Mouse (Mus musculus) limb, embryonic 15.5 days (tissue): Measurements from ENCODE around the gene Igfbp6. TPM values are rescaled to one million over a fixed set of nuclear protein-coding genes. Genes with fewer than 3 reads are reported as not detected.

Experiments used
- ATAC-seq: fragments of 200-750 bp; cut with Nextera tagmentation; 2 replicates; pipeline ENCODE4 v1.8.0; 2017; ENCODE audit warnings: low read depth, moderate TSS enrichment; ENCODE audit not compliant: insufficient number of reproducible peaks, low FRiP score, low TSS enrichment
- H3K27ac ChIP-seq: fragments of 300-500 bp; sonication (generic); 2 replicates; pipeline ENCODE4 v1.5.1; 2015; ENCODE audit warnings: moderate library complexity, mild to moderate bottlenecking, inconsistent platforms
- H3K27me3 ChIP-seq: fragments of 300-500 bp; sonication (generic); 2 replicates; pipeline ENCODE4 v1.6.1; 2015; ENCODE audit warnings: inconsistent platforms
- H3K36me3 ChIP-seq: fragments of 300-500 bp; sonication (generic); 2 replicates; pipeline ENCODE4 v1.6.1; 2015; ENCODE audit warnings: inconsistent platforms
- H3K4me1 ChIP-seq: fragments of 300-500 bp; sonication (generic); 2 replicates; pipeline ENCODE4 v1.6.1; 2015; ENCODE audit warnings: inconsistent platforms
- H3K4me2 ChIP-seq: fragments of 300-500 bp; sonication (generic); 2 replicates; pipeline ENCODE4 v1.6.1; 2015; ENCODE audit warnings: mild to moderate bottlenecking, inconsistent platforms
- H3K4me3 ChIP-seq: fragments of 300-500 bp; sonication (generic); 2 replicates; pipeline ENCODE4 v1.5.1; 2015; ENCODE audit warnings: mild to moderate bottlenecking, inconsistent platforms
- H3K9ac ChIP-seq: fragments of 300-500 bp; sonication (generic); 2 replicates; pipeline ENCODE4 v1.6.1; 2015; ENCODE audit warnings: inconsistent platforms
- H3K9me3 ChIP-seq: fragments of 300-500 bp; sonication (generic); 2 replicates; pipeline ENCODE4 v1.6.1; 2016; ENCODE audit warnings: inconsistent platforms
- WGBS: fragments of 180-500 bp; shearing (Covaris S2); methylation state at CpG from one replicate; pipeline ENCODE4 v1.1.7; 2015; 5-methylcytosine and 5-hydroxymethylcytosine counted together
- polyA plus RNA-seq: library from polyadenylated mRNA; unstranded; fragments of >200 nt; fragmentation: Nextera tagmentation; extraction: Ambion mirVana; gene quantifications from 2 replicates; pipeline ENCODE4 v1.2.1, GENCODE M21; 2015

The Igfbp6 gene
- polyA plus RNA-seq, 1 experiment from 2014 or later = 17.5 TPM

- Histone ChIP-seq H3K27ac (peak overlapping the region; percentile 18; the same call in 1 of the 2 replicates), H3K4me2 (no peak overlapping the region), H3K9ac (no peak overlapping the region), H3K4me1 (peaks cover 61% of the 10 kb centered on the region), H3K4me3 (no peak overlapping the region), H3K9me3 (no peaks in the 10 kb centered on the region), H3K27me3 (no peaks in the 10 kb centered on the region), H3K36me3 (peaks cover 99% of the 10 kb centered on the region)
- ATAC-seq = no peak
- 81% methylated on average over 11 of the region's 11 CpGs for WGBS
These were observed 32.7 kb upstream of the Igfbp6 start for GRCm38 (mm10) chr15:102111495-102111829.

GRCm38 (mm10) chr15:102112181-102112580 is 32.0 kb upstream of the Igfbp6 start:
- H3K4me3 ChIP-seq = no peak overlapping the region
- H3K27ac ChIP-seq = no peak overlapping the region
- H3K9me3 ChIP-seq = no peaks in the 10 kb centered on the region
- H3K4me2 ChIP-seq = no peak overlapping the region
- WGBS = 84% methylated on average over 6 of the region's 6 CpGs
- no peak for ATAC-seq
- H3K9ac ChIP-seq = no peak overlapping the region
- H3K36me3 ChIP-seq = peaks cover 100% of the 10 kb centered on the region
- no peaks in the 10 kb centered on the region for H3K27me3 ChIP-seq
- peaks cover 61% of the 10 kb centered on the region for H3K4me1 ChIP-seq

GRCm38 (mm10) chr15:102112827-102113226 is 31.3 kb upstream of the Igfbp6 start:
- Histone ChIP-seq H3K9me3 (no peaks in the 10 kb centered on the region), H3K27ac (no peak overlapping the region), H3K9ac (no peak overlapping the region), H3K4me3 (no peak overlapping the region), H3K27me3 (no peaks in the 10 kb centered on the region), H3K4me2 (no peak overlapping the region), H3K36me3 (peaks cover 100% of the 10 kb centered on the region), H3K4me1 (peaks cover 57% of the 10 kb centered on the region)
- 71% methylated on average over 8 of the region's 8 CpGs for WGBS
- ATAC-seq = no peak

- H3K27me3 ChIP-seq = no peaks in the 10 kb centered on the region
- H3K27ac ChIP-seq = no peak overlapping the region
- no peak overlapping the region for H3K4me2 ChIP-seq
- no peak overlapping the region for H3K9ac ChIP-seq
- H3K4me3 ChIP-seq = no peak overlapping the region
- peaks cover 100% of the 10 kb centered on the region for H3K36me3 ChIP-seq
- no peak for ATAC-seq
- no peaks in the 10 kb centered on the region for H3K9me3 ChIP-seq
- WGBS = 68% methylated on average over 4 of the region's 4 CpGs
- peaks cover 52% of the 10 kb centered on the region for H3K4me1 ChIP-seq
These were observed 30.5 kb upstream of the Igfbp6 start for GRCm38 (mm10) chr15:102113674-102114073.

- Histone ChIP-seq H3K4me3 (no peak overlapping the region), H3K9me3 (no peaks in the 10 kb centered on the region), H3K4me2 (no peak overlapping the region), H3K27ac (peak overlapping the region; percentile 50; the same call in 1 of the 2 replicates), H3K36me3 (peaks cover 100% of the 10 kb centered on the region), H3K9ac (no peak overlapping the region), H3K4me1 (peaks cover 50% of the 10 kb centered on the region), H3K27me3 (no peaks in the 10 kb centered on the region)
- ATAC-seq = no peak
- 83% methylated on average over 7 of the region's 7 CpGs for WGBS
These were observed 29.4 kb upstream of the Igfbp6 start for GRCm38 (mm10) chr15:102114651-102115260.

GRCm38 (mm10) chr15:102115731-102116231 is 28.4 kb upstream of the Igfbp6 start:
- H3K4me1 ChIP-seq = peaks cover 46% of the 10 kb centered on the region
- 70% methylated on average over 9 of the region's 9 CpGs for WGBS
- H3K9ac ChIP-seq = no peak overlapping the region
- H3K36me3 ChIP-seq = peaks cover 98% of the 10 kb centered on the region
- peak overlapping the region; percentile 38 for H3K27ac ChIP-seq
- H3K4me3 ChIP-seq = no peak overlapping the region
- H3K27me3 ChIP-seq = no peaks in the 10 kb centered on the region
- no peak for ATAC-seq
- H3K9me3 ChIP-seq = no peaks in the 10 kb centered on the region
- no peak overlapping the region for H3K4me2 ChIP-seq

- Histone ChIP-seq H3K9ac (no peak overlapping the region), H3K4me1 (peaks cover 43% of the 10 kb centered on the region), H3K4me3 (no peak overlapping the region), H3K9me3 (no peaks in the 10 kb centered on the region), H3K4me2 (no peak overlapping the region), H3K36me3 (peaks cover 96% of the 10 kb centered on the region), H3K27ac (peak overlapping the region; percentile 69), H3K27me3 (no peaks in the 10 kb centered on the region)
- 66% methylated on average over 11 of the region's 11 CpGs for WGBS
- ATAC-seq = 0 out of 2 replicates have a peak, but pooled peaks have one; percentile 10
These were observed 27.3 kb upstream of the Igfbp6 start for GRCm38 (mm10) chr15:102116753-102117415.

GRCm38 (mm10) chr15:102117461-102118443 is 26.4 kb upstream of the Igfbp6 start:
- peaks cover 40% of the 10 kb centered on the region for H3K4me1 ChIP-seq
- H3K4me2 ChIP-seq = no peak overlapping the region
- H3K27ac ChIP-seq = peak overlapping the region; percentile 69; the same call in 1 of the 2 replicates
- no peak overlapping the region for H3K9ac ChIP-seq
- no peaks in the 10 kb centered on the region for H3K27me3 ChIP-seq
- no peaks in the 10 kb centered on the region for H3K9me3 ChIP-seq
- no peak overlapping the region for H3K4me3 ChIP-seq
- peaks cover 94% of the 10 kb centered on the region for H3K36me3 ChIP-seq
- 76% methylated on average over 19 of the region's 19 CpGs for WGBS
- no peak for ATAC-seq

- Histone ChIP-seq H3K27me3 (no peaks in the 10 kb centered on the region), H3K4me2 (no peak overlapping the region), H3K36me3 (peaks cover 88% of the 10 kb centered on the region), H3K4me1 (peaks cover 39% of the 10 kb centered on the region), H3K9me3 (no peaks in the 10 kb centered on the region), H3K4me3 (no peak overlapping the region), H3K27ac (no peak overlapping the region), H3K9ac (no peak overlapping the region)
- ATAC-seq = no peak
- WGBS = 82% methylated on average over 4 of the region's 4 CpGs
These were observed 25.6 kb upstream of the Igfbp6 start for GRCm38 (mm10) chr15:102118591-102118990.

- Histone ChIP-seq H3K9ac (no peak overlapping the region), H3K9me3 (no peaks in the 10 kb centered on the region), H3K4me3 (no peak overlapping the region), H3K4me1 (peaks cover 39% of the 10 kb centered on the region), H3K36me3 (peaks cover 84% of the 10 kb centered on the region), H3K27me3 (no peaks in the 10 kb centered on the region), H3K27ac (no peak overlapping the region), H3K4me2 (no peak overlapping the region)
- 67% methylated on average over 8 of the region's 8 CpGs for WGBS
- no peak for ATAC-seq
These were observed 24.9 kb upstream of the Igfbp6 start for GRCm38 (mm10) chr15:102119121-102119830.

- Histone ChIP-seq H3K27me3 (no peaks in the 10 kb centered on the region), H3K4me3 (no peak overlapping the region), H3K27ac (no peak overlapping the region), H3K9me3 (no peaks in the 10 kb centered on the region), H3K4me2 (no peak overlapping the region), H3K4me1 (peaks cover 39% of the 10 kb centered on the region), H3K9ac (no peak overlapping the region), H3K36me3 (peaks cover 84% of the 10 kb centered on the region)
- ATAC-seq = no peak
- WGBS = 61% methylated on average over 2 of the region's 2 CpGs
These were observed 24.4 kb upstream of the Igfbp6 start for GRCm38 (mm10) chr15:102119831-102120170.
